Mouse (Mus musculus): ENCODE measurements around the gene Lbx2.

The Lbx2 gene

DNA sequence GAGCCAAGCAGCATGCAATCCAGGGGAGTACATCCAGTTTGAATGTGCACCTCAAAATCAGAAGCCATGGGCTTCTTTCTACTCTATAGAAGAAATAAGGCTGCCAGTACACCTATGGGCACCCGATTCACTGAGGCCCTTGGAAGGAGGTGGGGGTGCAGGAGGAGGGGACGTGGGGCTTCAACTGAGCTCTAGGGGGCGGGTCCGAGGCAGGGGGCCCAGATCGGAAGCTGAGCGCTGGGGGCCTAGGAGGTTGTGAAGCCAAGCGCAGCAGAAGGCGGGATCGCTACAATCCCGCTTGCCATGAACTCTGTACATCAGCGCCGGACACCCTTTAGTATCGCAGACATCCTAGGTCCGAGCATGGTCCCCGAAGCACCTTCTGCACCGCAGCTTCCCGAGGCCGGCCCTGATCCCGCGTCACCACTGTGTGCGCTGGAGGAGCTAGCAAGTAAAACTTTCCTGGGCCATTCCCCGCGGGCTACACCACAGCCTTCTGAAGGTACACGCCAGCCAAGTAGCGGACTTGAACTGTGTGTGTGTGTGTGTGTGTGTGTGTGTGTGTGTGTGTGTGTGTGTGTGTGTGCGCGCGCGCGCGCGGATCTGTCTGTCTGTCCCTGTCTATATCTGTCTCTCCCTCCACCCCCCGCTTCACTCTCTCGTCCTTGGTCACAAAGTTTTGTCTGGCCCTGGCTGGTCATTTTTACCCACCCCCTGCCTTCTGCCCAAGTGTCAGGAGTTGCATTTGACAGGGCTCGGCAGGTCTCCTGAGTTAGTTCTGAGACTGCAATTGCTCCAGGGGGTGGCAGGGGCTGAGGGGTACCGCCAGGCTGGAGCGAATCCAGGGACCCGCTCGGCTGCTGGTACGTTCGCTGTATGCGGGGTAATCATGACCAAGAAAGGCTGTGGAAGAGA, at the start of gene Lbx2:
Lbx2 (plus strand) TSS at position 247 of the 915 bp plus-strand sequence.
- TF ChIP-seq GATA4 (IDR thresholded peaks at IDR 0.05; ENCODE audit: insufficient replicate concordance, low read length): no peak

DNA sequence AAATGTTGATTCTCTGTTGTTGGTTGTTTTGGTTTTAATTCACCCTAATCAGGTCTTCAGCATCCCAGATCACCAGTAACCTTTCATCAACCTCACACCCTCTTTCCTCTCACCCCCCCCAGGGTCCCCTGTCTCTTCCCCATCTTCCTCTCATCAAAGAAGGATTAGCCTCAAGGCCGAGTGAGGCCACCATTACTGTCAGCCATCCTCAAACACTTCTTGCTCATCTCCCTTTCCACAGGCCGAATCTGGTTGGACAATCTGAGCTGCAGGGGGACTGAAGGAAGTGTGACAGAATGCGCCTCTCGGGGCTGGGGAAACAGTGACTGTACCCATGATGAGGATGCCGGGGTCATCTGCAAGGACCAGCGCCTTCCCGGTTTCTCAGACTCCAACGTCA, 49.0 kb upstream of the Lbx2 start:
- TF ChIP-seq GATA4 (IDR thresholded peaks at IDR 0.05; ENCODE audit: insufficient replicate concordance, low read length): no peak

DNA sequence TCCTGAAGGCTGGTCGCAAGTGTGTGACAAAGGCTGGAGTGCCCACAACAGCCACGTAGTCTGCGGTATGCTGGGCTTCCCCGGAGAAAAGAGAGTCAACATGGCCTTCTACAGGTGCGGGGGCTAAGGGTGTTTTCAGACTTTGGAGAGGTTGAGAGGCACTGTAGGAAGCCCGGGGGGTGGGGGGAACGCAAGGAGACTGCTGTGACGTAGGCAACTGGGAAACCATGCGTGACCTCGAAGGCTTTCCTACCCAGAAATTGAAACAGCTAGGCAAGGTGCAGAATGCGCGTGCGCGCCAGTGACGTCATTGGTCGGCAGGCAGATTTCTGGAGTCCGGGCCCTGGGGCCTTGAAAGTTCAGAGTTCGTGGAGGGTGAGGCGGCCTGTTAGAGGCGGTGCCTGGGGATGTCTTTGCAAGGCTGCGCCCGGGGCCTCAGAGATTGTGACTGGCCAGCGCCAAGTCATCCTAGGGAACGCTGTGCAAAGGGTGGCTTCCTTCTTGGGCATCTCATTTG, 47.6 kb upstream of the Lbx2 start:
- no peak for TF ChIP-seq GATA4 (IDR thresholded peaks at IDR 0.05; ENCODE audit: insufficient replicate concordance, low read length)

DNA sequence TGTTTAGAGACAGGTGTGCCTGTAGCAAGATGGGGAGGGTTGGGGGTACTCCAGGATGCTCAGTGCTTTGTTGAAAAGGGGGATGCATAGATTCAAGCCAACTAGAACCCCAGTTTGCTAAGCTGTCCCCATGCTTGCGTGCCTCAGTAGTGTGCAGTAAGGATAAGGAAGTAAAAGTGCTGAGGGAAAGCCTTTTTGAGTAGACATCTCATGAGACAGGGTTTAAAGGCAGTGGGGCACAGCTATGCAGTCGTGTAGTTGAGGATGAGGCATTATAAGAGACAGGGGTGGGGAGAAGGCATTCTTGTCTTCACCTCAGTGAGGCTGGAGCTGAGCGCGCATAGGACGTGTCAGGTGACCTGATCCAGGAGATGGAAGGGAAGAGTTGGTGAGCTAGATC, 45.6 kb upstream of the Lbx2 start:
- no peak for TF ChIP-seq GATA4 (IDR thresholded peaks at IDR 0.05; ENCODE audit: insufficient replicate concordance, low read length)

DNA sequence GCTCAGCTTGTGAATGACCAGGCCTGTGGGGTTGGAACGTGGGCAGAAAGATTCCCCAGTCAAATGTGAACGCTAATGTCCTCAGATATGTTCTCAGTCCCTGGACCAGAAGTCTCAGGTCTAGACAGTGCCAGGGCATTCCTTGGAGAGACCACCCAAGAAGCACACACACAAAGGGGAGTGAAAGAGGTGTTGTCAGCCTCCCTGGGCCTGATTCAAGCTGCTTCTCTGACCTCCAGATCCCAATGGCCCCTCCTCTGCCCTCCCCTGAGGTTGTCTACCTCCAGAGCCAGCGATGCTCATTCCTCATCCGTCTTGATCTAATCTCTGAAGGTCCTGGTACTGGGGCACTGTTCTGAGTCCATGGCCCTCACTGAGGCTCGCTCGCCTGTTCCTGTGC, 42.6 kb upstream of the Lbx2 start:
- TF ChIP-seq GATA4 (IDR thresholded peaks at IDR 0.05; ENCODE audit: insufficient replicate concordance, low read length): no peak

DNA sequence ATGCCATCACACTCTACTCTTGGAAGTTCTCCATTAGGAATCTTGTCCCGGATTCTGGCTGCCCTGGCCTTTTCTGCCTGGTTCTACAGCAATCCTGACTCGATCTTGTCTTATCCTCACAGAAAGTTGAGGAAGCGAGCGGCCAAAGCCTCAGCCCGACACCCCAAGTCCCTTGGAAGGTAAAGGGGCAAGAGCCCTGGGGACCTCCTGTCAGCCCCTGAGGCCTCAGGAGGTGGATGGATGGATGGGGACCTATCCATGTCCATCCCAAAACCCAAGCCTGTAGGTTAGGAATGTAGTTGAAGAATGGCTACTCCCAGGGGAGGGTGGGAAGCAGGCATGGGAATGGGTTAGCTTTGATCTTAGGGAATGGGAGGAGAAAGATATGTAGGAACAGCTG, 42.2 kb upstream of the Lbx2 start:
- TF ChIP-seq GATA4 (IDR thresholded peaks at IDR 0.05; ENCODE audit: insufficient replicate concordance, low read length): no peak

DNA sequence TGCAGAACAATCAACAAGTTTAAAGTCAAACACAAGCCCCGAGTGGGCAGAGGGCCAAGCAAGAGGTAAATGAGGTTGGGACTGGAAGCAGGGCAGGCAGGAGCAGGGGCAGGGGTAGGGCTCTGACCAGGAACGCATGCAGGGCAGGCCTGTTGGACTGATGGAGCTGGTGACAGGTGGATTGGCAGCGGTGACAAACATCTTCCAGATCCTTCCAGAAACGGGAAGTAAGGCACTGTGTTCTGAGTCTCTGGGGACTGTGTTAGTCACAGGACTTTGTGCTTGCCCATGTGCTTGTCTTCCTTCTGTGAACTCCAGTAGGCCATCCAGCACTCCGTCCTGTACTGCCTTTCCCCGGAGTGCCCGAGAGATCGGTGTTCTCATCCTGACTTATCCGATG, 41.4 kb upstream of the Lbx2 start:
- no peak for TF ChIP-seq GATA4 (IDR thresholded peaks at IDR 0.05; ENCODE audit: insufficient replicate concordance, low read length)

DNA sequence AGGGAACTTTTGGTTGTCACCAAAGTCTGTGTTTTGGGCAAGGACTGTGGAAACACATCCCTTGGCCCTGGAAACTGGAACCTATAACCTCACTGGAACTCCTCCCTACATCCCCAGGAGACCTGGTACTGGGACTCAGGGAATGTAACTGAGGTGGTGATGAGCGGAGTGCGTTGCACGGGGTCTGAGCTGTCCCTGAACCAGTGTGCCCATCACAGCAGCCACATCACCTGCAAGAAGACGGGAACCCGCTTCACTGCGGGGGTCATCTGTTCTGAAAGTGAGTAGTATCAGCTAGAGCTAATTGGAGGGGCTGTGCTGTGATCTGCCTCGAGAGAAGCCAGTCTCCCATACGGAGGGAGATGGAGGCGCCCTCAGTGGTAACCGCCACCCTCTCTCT, 36.8 kb upstream of the Lbx2 start:
- no peak for TF ChIP-seq GATA4 (IDR thresholded peaks at IDR 0.05; ENCODE audit: insufficient replicate concordance, low read length)

DNA sequence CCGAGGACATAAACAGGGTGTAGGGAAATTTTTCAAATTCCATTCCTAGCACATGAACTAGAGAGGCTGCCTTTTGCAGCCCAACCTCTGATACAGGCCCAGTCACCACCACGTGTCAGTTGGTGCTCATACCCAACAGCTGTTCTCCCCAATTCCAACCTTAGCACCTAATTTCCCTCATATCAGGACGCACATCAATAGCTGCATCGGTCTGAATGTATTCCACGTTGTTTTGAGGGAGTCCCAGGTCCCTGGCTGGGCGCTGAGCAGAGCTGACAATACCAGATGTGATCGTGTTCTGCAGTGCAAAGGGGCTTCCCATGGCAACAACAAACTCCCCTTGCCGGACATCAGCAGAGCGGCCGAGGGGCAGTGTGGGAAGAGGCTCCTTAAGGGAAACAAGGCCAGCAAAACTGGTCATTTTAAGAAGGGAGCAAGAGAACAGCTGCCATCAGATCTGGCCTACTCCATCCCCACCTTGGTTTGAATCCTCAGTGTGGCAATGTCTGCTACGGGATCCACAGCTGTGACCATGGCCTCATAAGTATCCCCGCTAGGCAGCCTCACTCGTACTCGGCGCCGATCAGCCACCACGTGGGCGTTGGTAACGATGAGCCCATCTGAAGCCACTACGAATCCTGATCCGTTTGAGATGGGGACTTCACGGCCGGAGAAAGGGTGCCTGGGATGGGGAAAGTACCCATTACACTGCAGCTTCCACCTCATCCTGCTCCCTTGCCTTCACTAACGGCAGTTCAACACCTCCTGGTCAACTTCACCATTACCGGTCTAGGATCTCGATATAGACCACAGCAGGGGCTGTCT, 32.8 kb upstream of the Lbx2 start:
- no peak for TF ChIP-seq GATA4 (IDR thresholded peaks at IDR 0.05; ENCODE audit: insufficient replicate concordance, low read length)

DNA sequence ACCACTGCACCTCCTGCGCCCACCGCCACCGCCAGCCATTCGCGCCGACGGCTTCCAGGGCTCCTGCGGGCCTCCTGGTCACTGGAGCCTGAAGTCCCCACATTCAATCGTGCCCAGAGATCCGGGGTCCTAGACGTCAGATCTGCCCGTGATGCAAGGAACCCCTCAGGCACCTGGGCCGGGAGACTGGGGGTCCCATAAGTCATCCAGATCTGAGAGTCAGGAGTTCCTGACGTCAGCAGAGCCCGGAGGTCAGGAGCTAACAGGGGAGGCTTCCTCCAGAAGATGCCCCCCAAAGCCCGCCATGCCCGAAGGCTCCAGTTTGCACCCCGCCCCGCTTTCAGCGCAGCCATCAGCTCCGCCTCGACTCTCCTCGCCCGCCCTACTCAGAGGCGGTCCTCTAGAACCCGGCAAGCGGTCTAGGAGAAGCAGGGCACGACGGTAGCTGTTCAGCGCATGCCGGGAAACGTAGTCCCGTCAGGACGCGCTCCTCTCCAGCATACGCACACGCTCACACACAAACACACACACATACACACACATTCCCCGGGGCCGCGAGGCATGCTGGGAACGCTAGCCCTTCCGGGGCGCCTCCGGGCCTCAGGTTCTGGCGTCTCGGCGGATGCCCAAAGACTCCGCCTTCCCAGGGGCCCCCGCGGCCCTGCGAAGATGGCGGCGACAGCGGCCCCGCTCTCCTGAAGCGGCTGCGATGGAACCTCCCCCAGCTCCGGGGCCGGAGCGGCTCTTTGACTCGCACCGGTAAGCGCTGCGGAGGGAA, 31.9 kb upstream of the Lbx2 start, which contains the start of gene Aup1:
Aup1 (plus strand) TSS at position 448 of the 778 bp plus-strand sequence.
- TF ChIP-seq GATA4 (IDR thresholded peaks at IDR 0.05; ENCODE audit: insufficient replicate concordance, low read length): peak; percentile 85; the same call in 1 of the 2 replicates

DNA sequence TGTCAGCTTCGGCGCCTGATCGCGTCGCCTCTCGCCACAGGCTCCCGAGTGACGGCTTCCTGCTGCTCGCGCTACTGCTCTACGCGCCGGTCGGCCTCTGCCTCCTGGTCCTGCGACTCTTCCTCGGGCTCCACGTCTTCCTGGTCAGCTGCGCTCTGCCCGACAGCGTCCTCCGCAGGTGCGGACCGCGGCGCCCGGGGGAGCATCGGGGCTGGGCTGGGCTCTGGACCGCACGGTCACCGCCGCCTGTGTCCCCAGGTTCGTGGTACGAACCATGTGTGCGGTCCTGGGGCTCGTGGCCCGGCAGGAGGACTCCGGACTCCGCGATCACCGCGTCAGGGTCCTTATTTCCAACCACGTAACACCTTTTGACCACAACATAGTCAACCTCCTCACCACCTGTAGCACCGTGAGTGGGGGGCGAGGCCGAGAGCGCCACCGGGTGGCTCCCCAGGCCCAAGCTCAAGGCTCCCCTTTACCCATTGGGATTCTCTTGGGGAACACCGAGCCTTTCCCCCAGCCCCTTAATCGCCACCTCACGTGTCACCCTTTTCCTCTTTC, 31.2 kb upstream of the Lbx2 start, which contains the start of gene Htra2:
Htra2 (minus strand) TSS at position 403 of the 561 bp plus-strand sequence.
- no peak for TF ChIP-seq GATA4 (IDR thresholded peaks at IDR 0.05; ENCODE audit: insufficient replicate concordance, low read length)

DNA sequence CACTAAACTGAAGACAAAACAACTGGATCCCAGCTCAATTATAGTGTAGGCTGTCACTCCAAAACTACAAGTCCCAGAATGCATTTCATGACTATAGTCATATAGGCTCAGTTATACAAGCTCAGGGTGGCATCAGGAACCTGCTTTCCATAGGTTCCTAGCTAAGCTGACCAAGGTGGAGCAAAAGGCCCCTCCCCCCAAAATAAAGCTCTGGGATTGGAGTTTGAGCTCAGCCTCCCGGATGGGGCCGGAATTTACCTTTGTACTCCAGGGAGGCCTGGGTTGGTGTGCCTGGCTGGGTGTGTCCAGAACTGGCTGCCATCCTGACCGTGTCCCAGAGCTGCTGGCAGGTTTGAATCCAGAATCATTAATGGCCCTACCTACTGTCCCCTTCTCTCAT, 28.4 kb upstream of the Lbx2 start, which contains the start of gene Dqx1:
Dqx1 (plus strand) TSS at position 55 of the 400 bp plus-strand sequence.
- TF ChIP-seq GATA4 (IDR thresholded peaks at IDR 0.05; ENCODE audit: insufficient replicate concordance, low read length): no peak

DNA sequence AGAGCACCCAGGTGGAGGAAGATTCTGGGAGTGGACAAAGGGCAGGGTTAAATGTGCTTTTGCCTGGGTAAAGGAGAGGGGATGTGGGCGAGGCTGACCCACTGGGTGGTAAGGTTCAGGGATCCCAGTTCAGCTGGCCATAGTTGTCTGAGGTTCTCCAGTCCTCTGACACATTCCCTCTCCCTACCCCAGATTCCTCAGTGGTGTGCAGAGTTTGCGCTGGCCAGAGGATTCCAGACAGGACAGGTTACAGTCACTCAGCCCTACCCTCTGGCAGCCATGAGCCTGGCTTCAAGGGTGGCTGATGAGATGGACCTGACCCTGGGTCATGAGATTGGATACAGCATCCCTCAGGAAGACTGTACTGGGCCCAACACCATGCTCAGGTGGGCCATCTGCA, 27.4 kb upstream of the Lbx2 start:
- no peak for TF ChIP-seq GATA4 (IDR thresholded peaks at IDR 0.05; ENCODE audit: insufficient replicate concordance, low read length)

DNA sequence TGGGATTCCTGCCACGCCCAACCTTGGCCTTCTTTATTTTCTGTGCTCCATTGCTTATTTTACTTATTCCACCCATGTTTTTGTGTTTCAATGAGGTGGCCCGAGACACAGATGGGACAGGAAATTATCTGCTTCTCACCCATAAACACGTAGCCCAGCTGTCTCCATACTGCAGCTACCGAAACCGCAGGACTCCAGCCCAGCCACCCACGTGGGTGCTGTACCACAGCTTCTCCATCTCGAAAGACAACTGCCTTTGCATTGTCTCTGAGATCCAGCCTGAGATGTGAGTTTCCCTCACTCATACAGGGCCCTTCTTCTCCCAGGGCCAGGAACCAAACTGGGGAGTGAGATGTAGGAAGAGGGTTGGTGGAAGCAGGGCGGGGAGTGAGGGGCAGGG, 20.2 kb upstream of the Lbx2 start:
- TF ChIP-seq GATA4 (IDR thresholded peaks at IDR 0.05; ENCODE audit: insufficient replicate concordance, low read length): no peak
